Mouse (Mus musculus): ENCODE results near the gene Otoa.

GRCm38 (mm10) chr7:121077311-121077710, 4.1 kb upstream of the Otoa start:
- no peak for TF ChIP-seq CTCF (IDR thresholded peaks at IDR 0.05; ENCODE audit: control insufficient read depth, insufficient read depth, low read length)
- no peak for TF ChIP-seq POLR2A (IDR thresholded peaks at IDR 0.05; ENCODE audit: borderline replicate concordance, control insufficient read depth, low read depth, low read length)
